Mouse (Mus musculus) adrenal gland, postnatal 10 days (tissue): ENCODE measurements around the gene Il27ra. TPM values are rescaled to one million over a fixed set of nuclear protein-coding genes. Genes with fewer than 3 reads are reported as not detected.

ENCODE experiments used
- DNase-seq: peaks from one replicate; pipeline ENCODE4 v3.0.0; 2021; ENCODE audit warnings: mixed read lengths
- total RNA-seq, 2 experiments: library from RNA; stranded (reverse); gene quantifications; 2 replicates each; pipeline ENCODE4 v1.2.3; 2021

Il27ra gene
- total RNA-seq, 2 experiments from 2014 or later, result 5.3 to 6.9 TPM

- DNase-seq, result peak; percentile 99
These were observed 24.0 kb upstream of the Il27ra start, which contains the start of gene Rfx1 for GRCm38 (mm10) chr8:84066291-84066930. TSS of gene Rfx1 (plus strand) at chr8:84066834.

GRCm38 (mm10) chr8:84065457-84066072 is 23.2 kb upstream of the Il27ra start:
- DNase-seq, result no peak

DNA sequence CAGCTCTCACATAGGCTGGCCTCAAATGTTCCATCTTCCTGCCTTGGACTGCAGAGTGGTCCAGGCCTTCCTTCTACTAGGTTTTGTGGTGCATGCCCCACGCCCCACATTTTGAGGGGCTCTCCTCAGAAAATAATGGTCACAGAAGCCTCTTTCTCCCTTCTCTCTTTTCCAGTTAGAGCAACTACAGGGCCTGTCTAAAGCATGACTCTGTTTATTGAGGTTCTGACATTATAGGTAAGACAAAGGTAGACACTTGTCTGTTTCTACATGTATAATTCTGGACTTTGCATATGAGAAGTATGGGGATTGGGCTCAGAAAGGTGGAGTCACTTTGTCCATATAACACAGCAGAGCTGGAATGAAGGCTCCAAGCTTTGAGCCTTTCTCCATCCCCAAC is 22.6 kb upstream of the Il27ra start, which contains the start of gene Gm10643:
Gene Gm10643, minus strand, starts transcription at position 101 of the 400 bp plus-strand sequence.
- DNase-seq, result no peak

DNA sequence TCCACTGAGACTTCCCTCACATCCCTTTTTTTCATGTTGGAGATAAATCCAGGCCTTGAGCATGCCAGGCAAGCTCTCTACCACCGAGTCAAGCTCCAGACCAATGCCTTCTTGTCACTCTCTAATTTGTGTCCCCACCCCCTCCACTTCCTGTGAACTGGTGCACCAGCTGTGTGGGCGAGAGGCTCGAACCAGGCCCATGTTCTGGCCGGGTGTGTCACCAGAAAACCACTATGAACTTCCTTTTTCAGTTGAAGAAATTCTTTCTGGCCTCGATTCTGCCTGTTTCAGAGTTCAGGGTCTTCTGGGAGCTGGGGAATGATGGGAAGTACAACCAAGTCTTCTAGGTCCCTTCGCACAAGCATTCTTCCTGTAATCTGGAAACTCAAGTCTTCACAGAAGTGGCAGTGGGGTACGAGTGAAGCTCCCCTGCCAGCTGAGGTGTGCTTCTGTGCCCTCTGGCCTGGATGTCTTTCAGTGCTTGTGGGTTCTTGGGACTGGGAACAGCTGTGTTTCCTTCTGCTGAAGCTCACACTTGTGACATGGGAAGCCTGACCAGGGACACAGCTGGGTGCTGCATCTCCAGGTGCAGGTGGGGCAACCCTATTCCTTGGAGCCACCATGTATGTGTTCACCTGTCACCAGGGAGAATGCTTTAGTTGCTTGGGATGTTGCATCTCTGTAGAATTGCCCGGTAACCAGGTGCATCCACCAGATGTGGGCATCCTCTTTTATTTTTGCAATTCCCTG is 21.6 kb upstream of the Il27ra start:
- DNase-seq, result no peak

GRCm38 (mm10) chr8:84060245-84060644 is 17.9 kb upstream of the Il27ra start:
- no peak for DNase-seq

- no peak for DNase-seq
These were observed 16.8 kb upstream of the Il27ra start for GRCm38 (mm10) chr8:84059226-84059625.

DNA sequence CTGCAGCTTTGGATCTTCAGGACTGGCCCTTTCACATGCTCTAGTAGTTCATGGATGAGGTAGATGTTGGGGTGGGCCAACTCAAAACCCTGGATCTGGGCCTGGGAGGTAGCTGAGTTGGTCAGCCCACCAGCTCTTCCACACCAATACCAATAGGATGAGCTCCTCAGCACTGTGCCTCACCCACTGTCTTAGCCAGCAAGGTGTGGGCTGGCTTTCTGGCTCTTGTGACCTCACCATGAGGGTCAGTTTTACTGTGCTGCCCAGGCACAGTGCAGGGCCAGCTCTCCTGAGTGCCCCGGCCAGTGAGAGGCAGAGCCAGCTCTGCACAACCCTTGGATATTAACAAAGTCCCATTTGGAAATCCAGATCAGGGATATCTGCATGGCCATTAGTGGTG is 15.4 kb upstream of the Il27ra start:
- no peak for DNase-seq

DNA sequence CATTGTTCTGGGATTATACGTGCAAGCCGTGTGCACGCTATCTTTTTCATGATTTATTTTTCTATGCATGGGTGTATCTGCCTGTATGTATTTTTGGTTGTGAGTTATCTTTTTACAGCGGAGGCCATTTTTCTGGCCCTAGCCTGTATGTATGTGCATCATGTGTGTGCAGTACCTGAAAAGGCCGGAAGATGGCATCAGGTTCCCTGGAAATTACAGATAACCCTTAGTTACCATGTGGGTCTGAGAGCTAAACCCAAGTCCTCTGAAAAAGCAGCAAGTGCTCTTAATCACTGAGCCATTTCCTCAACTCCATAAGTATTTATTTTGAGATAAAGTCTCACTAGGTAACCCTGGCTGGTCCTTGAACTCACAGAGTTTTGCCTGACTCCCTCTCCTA is 10.8 kb upstream of the Il27ra start:
- DNase-seq, result no peak

- DNase-seq, result no peak
These were observed 10.4 kb upstream of the Il27ra start for GRCm38 (mm10) chr8:84052746-84053145.

DNA sequence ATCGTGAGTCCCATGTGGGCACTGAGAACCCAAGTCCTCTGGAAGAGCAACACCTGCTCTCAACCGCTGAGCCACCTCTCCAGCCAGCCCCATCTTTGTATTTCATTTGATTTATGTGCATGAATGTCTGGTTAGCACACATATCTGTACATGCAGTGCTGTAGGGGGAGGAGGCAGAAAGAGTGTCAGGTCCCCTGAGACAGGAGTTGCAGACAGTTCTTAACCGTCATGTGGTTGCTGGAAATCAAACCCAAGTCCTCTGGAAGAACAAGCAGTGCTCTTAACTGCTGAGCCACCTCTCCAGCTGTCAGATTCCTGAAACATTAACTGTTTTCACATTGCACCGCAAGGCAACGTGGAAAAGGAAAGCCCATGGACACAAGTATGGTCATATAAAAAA is 5.8 kb upstream of the Il27ra start:
- DNase-seq, result no peak

DNA sequence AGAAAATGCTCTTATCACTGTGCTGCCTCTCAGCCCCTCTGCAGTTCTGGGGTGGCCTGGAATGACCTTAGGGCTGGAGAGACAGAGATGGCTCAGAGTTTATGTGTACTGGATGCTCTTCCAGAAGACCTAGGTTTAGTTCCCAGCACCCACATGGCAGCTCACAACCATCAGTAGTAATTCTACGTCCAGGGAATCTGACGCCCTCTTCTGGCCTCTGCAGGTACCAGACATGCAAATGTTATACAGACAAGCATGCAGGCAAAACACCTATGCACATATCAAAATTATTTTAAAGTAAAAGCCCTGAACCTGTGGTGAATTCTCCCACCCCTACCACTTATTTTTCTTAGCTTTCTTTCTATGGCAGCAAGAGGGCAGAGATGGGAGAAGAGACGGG is 4.1 kb upstream of the Il27ra start:
- no peak for DNase-seq

DNA sequence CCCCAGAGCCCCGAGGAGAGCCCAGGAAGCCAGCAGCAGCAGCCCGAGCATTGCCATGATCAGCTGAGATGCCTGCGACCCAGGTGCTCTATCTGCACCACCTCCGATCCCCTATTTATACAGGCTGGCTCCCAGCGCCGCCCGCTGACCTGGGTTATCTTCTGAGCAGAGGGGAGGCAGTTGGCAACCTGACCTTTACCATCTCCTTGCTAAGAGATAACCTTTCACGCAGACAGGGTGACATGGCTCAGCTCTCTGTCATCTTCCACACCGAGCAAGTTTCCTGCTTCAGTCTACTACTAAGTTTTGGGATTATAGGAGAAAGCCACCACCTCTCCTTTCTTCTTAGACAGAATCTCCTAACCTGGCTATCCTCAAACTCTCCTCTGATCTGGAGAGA is 2.5 kb upstream of the Il27ra start, which contains the start of gene Rln3:
Gene Rln3, minus strand, starts transcription at position 101 of the 400 bp plus-strand sequence.
- DNase-seq, result no peak

DNA sequence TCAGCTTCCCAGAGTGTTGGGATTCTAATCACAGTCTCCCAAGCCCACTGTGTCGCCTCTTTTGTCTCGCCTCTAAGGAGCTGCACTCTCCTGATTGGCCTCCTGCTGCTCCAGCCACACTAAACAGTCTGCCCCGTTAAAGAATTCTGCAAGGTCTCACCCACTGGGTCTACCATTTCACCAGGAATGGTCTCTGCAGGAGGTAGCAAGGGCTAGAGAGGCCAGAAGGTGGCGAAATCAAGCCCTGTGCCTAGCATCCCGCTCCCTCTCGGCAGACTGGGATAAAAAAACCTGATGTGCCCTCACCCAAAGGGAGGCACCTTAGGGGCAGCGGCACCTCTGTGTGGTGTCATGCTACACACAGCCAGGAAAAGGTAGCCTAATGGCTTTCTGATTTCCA is 1.7 kb upstream of the Il27ra start:
- DNase-seq, result no peak

GRCm38 (mm10) chr8:84042948-84043342 is 556 bp upstream of the Il27ra start:
- no peak for DNase-seq

DNA sequence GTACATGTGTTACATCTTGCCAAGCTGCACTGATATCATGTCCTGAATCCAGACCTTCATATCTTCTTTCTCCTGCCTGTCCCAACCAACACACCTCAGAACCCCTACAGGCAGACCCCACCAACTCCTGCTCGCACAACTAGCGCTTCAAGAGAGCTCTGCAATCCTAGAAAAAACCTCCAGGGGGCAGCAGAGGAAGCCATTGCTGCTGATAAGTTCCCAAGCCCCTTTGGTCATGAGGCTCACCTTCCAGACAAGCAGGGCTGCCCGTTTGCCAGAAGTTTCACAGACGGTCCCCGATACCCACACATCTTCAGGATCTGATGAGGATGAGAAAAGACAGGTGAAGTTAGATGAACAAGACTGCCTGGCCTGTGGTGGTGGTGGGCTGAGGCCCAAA is 3.3 kb downstream of the Il27ra start:
- DNase-seq, result peak; percentile 86

DNA sequence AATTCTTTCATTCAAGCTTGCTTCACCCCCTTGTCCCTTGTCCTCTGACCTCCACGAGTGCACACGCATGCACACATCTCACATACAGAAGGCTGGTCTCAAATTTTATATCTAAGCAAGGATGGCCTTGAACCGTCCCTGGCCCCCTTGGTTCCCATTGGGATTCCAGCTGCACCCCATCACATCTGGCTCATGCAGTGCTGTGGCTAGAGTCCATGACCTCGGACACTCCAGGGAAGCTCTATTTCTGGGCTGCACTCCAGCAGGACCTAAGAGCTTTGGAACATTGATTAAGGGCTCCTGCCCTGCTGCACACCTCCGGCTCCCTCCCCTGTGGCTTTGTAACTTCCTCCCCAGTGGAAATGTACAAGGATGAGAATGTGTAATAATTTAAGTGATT is 4.4 kb downstream of the Il27ra start:
- DNase-seq, result peak; percentile 59

DNA sequence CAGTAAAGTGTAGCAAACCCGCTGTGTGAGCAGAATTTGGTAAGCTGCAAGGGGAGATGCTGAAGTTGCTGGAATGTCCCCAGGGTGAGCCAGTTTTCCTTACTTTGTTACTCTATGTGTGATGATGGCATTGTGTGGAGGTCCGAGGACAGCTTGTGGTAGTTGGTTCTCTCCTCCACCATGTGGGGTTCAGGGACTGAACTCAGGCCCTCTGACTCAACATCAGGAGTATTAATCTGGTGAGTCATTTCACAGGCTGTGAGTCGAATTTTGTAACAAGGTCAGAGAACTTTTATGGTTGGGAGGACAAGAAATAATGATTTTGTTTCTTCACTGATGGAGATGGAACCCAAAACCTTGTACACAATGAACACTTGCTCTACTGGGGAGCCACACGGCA is 9.6 kb downstream of the Il27ra start:
- no peak for DNase-seq

GRCm38 (mm10) chr8:84029272-84029671 is 13.1 kb downstream of the Il27ra start:
- DNase-seq, result no peak

DNA sequence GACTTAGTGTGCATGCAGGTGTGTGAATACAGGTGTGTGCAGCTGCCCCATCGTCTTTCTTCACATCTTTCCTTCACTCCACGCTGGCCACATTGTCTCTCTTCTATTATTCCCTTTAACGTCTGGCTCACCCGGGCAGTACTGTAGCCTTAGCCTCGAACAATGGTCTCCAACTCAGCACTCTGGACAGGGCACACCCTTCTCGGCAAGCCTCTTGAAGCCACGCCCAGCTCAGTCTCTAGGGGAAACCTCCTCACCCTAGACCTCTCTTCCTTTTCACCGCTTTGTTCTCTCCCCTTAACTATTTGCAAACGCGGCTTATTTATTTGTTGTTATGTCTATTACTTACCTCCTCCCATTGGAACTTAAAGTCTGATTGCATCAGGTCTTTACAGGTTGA is 14.9 kb downstream of the Il27ra start:
- DNase-seq, result no peak

- DNase-seq, result peak; percentile 70
These were observed 16.5 kb downstream of the Il27ra start for GRCm38 (mm10) chr8:84025863-84026262.

GRCm38 (mm10) chr8:84024171-84024570 is 18.2 kb downstream of the Il27ra start:
- peak; percentile 71 for DNase-seq

DNA sequence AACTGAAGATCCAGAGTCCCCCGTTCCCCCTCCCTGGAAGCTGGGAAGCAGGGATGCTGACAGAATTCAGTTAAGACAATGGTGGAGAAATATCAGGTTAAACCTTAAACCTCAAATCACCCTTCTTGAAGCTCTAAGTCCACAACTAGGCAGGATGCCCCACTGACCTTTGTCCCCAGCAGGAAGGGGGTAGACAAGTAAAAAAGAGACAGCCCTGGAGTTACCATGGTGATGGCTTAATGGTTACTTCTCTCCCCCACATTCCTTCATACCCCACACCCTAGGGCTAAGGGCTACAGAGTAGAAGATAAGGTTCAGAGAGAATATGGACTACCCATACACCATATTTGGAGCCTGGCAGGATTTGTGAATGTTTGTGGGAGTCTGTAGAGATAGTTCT is 18.8 kb downstream of the Il27ra start:
- DNase-seq, result no peak

- DNase-seq, result peak; percentile 55
These were observed 19.3 kb downstream of the Il27ra start for GRCm38 (mm10) chr8:84023085-84023484.
